Mouse (Mus musculus) liver, adult 2 months (tissue): ENCODE data around the gene a.

ENCODE experiments used
- CTCF ChIP-seq: fragments of 200-500 bp; IDR thresholded peaks from 2 replicates; pipeline ENCODE4 v1.5.1; 2011; ENCODE audit warnings: low read depth, low read length, control low read depth
- POLR2A ChIP-seq: fragments of 200-500 bp; IDR thresholded peaks from 2 replicates; pipeline ENCODE4 v1.6.1; 2011; ENCODE audit warnings: low read length, control low read depth; ENCODE audit not compliant: insufficient read depth; ENCODE audit errors: extremely low read depth

DNA sequence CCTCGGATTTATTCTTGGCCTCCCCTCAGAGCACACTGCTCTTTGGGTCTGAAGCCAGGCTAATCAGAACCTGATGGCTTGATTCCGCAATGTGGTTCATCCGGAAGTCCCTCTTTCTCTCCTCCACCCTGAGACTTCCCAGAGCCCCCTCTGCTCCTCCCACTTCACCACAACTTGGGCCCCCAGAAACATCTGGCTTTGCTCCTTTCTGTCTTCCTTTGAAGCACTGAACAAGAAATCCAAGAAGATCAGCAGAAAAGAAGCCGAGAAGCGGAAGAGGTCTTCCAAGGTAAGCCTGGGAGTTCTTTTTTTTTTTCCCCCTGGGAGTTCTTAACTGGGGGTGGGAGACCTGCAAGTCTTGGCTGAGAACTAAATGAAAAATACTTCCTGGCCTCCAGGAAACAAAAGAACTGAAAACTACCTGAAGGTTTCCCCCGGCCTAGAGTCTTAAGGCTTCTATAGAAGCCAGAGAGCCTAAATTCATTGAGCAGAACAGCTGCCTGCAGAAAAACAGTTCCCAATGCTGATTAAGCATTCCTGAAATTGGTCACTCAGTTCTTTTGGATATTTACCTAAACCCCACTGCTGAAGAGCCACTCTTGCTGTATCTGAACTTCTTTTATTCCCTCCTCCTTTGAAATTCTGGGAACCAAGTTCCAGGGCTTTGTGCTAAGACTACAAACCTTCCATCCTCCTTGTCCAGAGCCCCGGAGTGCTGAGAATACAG, 256.4 kb downstream of the a start:
- TF ChIP-seq CTCF = no peak
- TF ChIP-seq POLR2A = no peak
